Mouse (Mus musculus) neural tube, embryonic 15.5 days (tissue): Measurements from ENCODE around the gene Lrrc4. TPM values are rescaled to one million over a fixed set of nuclear protein-coding genes. Genes with fewer than 3 reads are reported as not detected.

Source experiments
- ATAC-seq: fragments of 200-750 bp; cut with Nextera tagmentation; 2 replicates; pipeline ENCODE4 v1.8.0; 2017; ENCODE audit warnings: mild to moderate bottlenecking, moderate TSS enrichment, moderate library complexity; ENCODE audit not compliant: low FRiP score
- H3K27ac ChIP-seq: fragments of 300-500 bp; sonication (generic); replicated peaks from 2 replicates; pipeline ENCODE4 v1.5.1; 2015; ENCODE audit warnings: mild to moderate bottlenecking, inconsistent platforms
- H3K27me3 ChIP-seq: fragments of 300-500 bp; sonication (generic); replicated peaks from 2 replicates; pipeline ENCODE4 v1.6.1; 2015; ENCODE audit warnings: inconsistent platforms
- H3K36me3 ChIP-seq: fragments of 300-500 bp; sonication (generic); 2 replicates; pipeline ENCODE4 v1.6.1; 2015; ENCODE audit warnings: inconsistent platforms
- H3K4me1 ChIP-seq: fragments of 300-500 bp; sonication (generic); 2 replicates; pipeline ENCODE4 v1.6.1; 2015; ENCODE audit warnings: inconsistent platforms
- H3K4me2 ChIP-seq: fragments of 300-500 bp; sonication (generic); 2 replicates; pipeline ENCODE4 v1.6.1; 2015; ENCODE audit warnings: inconsistent platforms, mild to moderate bottlenecking, moderate library complexity
- H3K4me3 ChIP-seq: fragments of 300-500 bp; sonication (generic); replicated peaks from 2 replicates; pipeline ENCODE4 v1.5.1; 2015; ENCODE audit warnings: mild to moderate bottlenecking, inconsistent platforms
- H3K9ac ChIP-seq: fragments of 300-500 bp; sonication (generic); replicated peaks from 2 replicates; pipeline ENCODE4 v1.6.1; 2015; ENCODE audit warnings: mild to moderate bottlenecking, inconsistent platforms
- H3K9me3 ChIP-seq: fragments of 300-500 bp; sonication (generic); replicated peaks from 2 replicates; pipeline ENCODE4 v1.6.1; 2016; ENCODE audit warnings: inconsistent platforms
- WGBS: fragments of 180-500 bp; shearing (Covaris S2); methylation state at CpG from one replicate; pipeline ENCODE4 v1.1.7; 2015; ENCODE audit warnings: mixed read lengths; 5-methylcytosine and 5-hydroxymethylcytosine counted together
- polyA plus RNA-seq: library from polyadenylated mRNA; unstranded; fragments of >200 nt; fragmentation: Nextera tagmentation; extraction: Ambion mirVana; gene quantifications from 2 replicates; pipeline ENCODE4 v1.2.1, GENCODE M21; 2015

Gene Lrrc4
- 7.2 and 8.5 TPM in 2 replicates for polyA plus RNA-seq

- Histone ChIP-seq H3K4me1 (peaks cover 61% of the 10 kb centered on the region), H3K4me3 (peak within 1 kb of the TSS; percentile 88), H3K27me3 (no peaks in the 10 kb centered on the region), H3K36me3 (0 out of 2 replicates have a peak, but pooled peaks cover 3% of the 10 kb centered on the region), H3K27ac (peak within 1 kb of the TSS; percentile 96), H3K4me2 (peak within 1 kb of the TSS; percentile 93), H3K9ac (peak within 1 kb of the TSS; percentile 97), H3K9me3 (no peaks in the 10 kb centered on the region)
- ATAC-seq: 0 out of 2 replicates have a peak, but pooled peaks have one; percentile 4
- WGBS: 13% methylated on average over 27 of the region's 27 CpGs
These were observed at the start of gene Lrrc4 for GRCm38 (mm10) chr6:28831011-28831853. Gene Lrrc4, minus strand, starts transcription at chr6:28831747.

- no peaks in the 10 kb centered on the region for H3K9me3 ChIP-seq
- H3K4me2 ChIP-seq: no peak overlapping the region
- 91% methylated on average over 4 of the region's 4 CpGs for WGBS
- ATAC-seq: no peak
- peaks cover 29% of the 10 kb centered on the region for H3K4me1 ChIP-seq
- no peak overlapping the region for H3K9ac ChIP-seq
- peaks cover 12% of the 10 kb centered on the region for H3K36me3 ChIP-seq
- H3K27ac ChIP-seq: no peak overlapping the region
- no peak overlapping the region for H3K4me3 ChIP-seq
- H3K27me3 ChIP-seq: no peaks in the 10 kb centered on the region
These were observed 49.4 kb upstream of the Lrrc4 start for GRCm38 (mm10) chr6:28880909-28881308.

- H3K9ac ChIP-seq: no peak overlapping the region
- peaks cover 44% of the 10 kb centered on the region for H3K4me1 ChIP-seq
- ATAC-seq: no peak
- H3K4me3 ChIP-seq: no peak overlapping the region
- H3K27me3 ChIP-seq: no peaks in the 10 kb centered on the region
- H3K36me3 ChIP-seq: peaks cover 4% of the 10 kb centered on the region; the same call in 1 of the 2 replicates
- no peak overlapping the region for H3K27ac ChIP-seq
- 95% methylated on average over 8 of the region's 8 CpGs for WGBS
- no peak overlapping the region for H3K4me2 ChIP-seq
- H3K9me3 ChIP-seq: no peaks in the 10 kb centered on the region
These were observed 47.8 kb upstream of the Lrrc4 start for GRCm38 (mm10) chr6:28879315-28879714.

- ATAC-seq: no peak
- H3K4me1 ChIP-seq: peaks cover 52% of the 10 kb centered on the region
- WGBS: 20% methylated on average over 7 of the region's 7 CpGs
These were observed 46.6 kb upstream of the Lrrc4 start for GRCm38 (mm10) chr6:28877945-28878666.

GRCm38 (mm10) chr6:28876492-28876891 is 44.9 kb upstream of the Lrrc4 start:
- H3K9ac ChIP-seq: no peak overlapping the region
- peaks cover 54% of the 10 kb centered on the region for H3K4me1 ChIP-seq
- 29% methylated on average over 3 of the region's 3 CpGs for WGBS
- no peak overlapping the region for H3K4me2 ChIP-seq
- H3K27me3 ChIP-seq: no peaks in the 10 kb centered on the region
- no peaks in the 10 kb centered on the region for H3K9me3 ChIP-seq
- H3K4me3 ChIP-seq: no peak overlapping the region
- H3K36me3 ChIP-seq: no peaks in the 10 kb centered on the region
- ATAC-seq: peak; percentile 15; the same call in 1 of the 2 replicates
- peak overlapping the region; percentile 48; the same call in 1 of the 2 replicates for H3K27ac ChIP-seq

More at GRCm38 (mm10) chr6:28877945-28878666, 46.6 kb upstream of the Lrrc4 start:
- Histone ChIP-seq H3K4me3 (no peak overlapping the region), H3K9ac (0 out of 2 replicates have a peak overlapping the region, but pooled peaks have one; percentile 20), H3K27me3 (no peaks in the 10 kb centered on the region), H3K9me3 (no peaks in the 10 kb centered on the region), H3K27ac (peak overlapping the region; percentile 23; the same call in 1 of the 2 replicates), H3K36me3 (no peaks in the 10 kb centered on the region), H3K4me2 (no peak overlapping the region)

GRCm38 (mm10) chr6:28875333-28875732 is 43.8 kb upstream of the Lrrc4 start:
- Histone ChIP-seq H3K27me3 (no peaks in the 10 kb centered on the region), H3K9me3 (no peaks in the 10 kb centered on the region), H3K4me1 (peaks cover 54% of the 10 kb centered on the region), H3K27ac (no peak overlapping the region), H3K4me3 (no peak overlapping the region), H3K36me3 (no peaks in the 10 kb centered on the region), H3K9ac (no peak overlapping the region), H3K4me2 (no peak overlapping the region)
- ATAC-seq: peak; percentile 59
- WGBS: 38% methylated on average over 1 of the region's 1 CpGs

- ATAC-seq: no peak
- Histone ChIP-seq H3K36me3 (no peaks in the 10 kb centered on the region), H3K9ac (no peak overlapping the region), H3K4me1 (peaks cover 54% of the 10 kb centered on the region), H3K27ac (no peak overlapping the region), H3K4me3 (no peak overlapping the region), H3K9me3 (no peaks in the 10 kb centered on the region), H3K4me2 (no peak overlapping the region), H3K27me3 (no peaks in the 10 kb centered on the region)
- 94% methylated on average over 5 of the region's 5 CpGs for WGBS
These were observed 43.2 kb upstream of the Lrrc4 start for GRCm38 (mm10) chr6:28874759-28875158.

GRCm38 (mm10) chr6:28874053-28874452 is 42.5 kb upstream of the Lrrc4 start:
- no peaks in the 10 kb centered on the region for H3K27me3 ChIP-seq
- peak overlapping the region; percentile 41; the same call in 1 of the 2 replicates for H3K27ac ChIP-seq
- H3K4me1 ChIP-seq: peaks cover 54% of the 10 kb centered on the region
- H3K9ac ChIP-seq: no peak overlapping the region
- no peaks in the 10 kb centered on the region for H3K36me3 ChIP-seq
- H3K4me3 ChIP-seq: no peak overlapping the region
- no peaks in the 10 kb centered on the region for H3K9me3 ChIP-seq
- 63% methylated on average over 11 of the region's 11 CpGs for WGBS
- no peak overlapping the region for H3K4me2 ChIP-seq
- ATAC-seq: no peak

- Histone ChIP-seq H3K27me3 (no peaks in the 10 kb centered on the region), H3K9me3 (no peaks in the 10 kb centered on the region), H3K9ac (no peak overlapping the region), H3K27ac (no peak overlapping the region), H3K4me2 (no peak overlapping the region), H3K36me3 (no peaks in the 10 kb centered on the region), H3K4me3 (no peak overlapping the region), H3K4me1 (peaks cover 48% of the 10 kb centered on the region)
- ATAC-seq: no peak
- 92% methylated on average over 3 of the region's 3 CpGs for WGBS
These were observed 40.9 kb upstream of the Lrrc4 start for GRCm38 (mm10) chr6:28872421-28872795.

GRCm38 (mm10) chr6:28871725-28872420 is 40.3 kb upstream of the Lrrc4 start:
- H3K9ac ChIP-seq: no peak overlapping the region
- H3K36me3 ChIP-seq: no peaks in the 10 kb centered on the region
- 72% methylated on average over 5 of the region's 5 CpGs for WGBS
- peaks cover 45% of the 10 kb centered on the region for H3K4me1 ChIP-seq
- no peak overlapping the region for H3K27ac ChIP-seq
- no peaks in the 10 kb centered on the region for H3K27me3 ChIP-seq
- H3K4me2 ChIP-seq: no peak overlapping the region
- no peak for ATAC-seq
- H3K9me3 ChIP-seq: no peaks in the 10 kb centered on the region
- no peak overlapping the region for H3K4me3 ChIP-seq

GRCm38 (mm10) chr6:28867516-28868251 is 36.1 kb upstream of the Lrrc4 start:
- Histone ChIP-seq H3K9ac (no peak overlapping the region), H3K4me1 (peaks cover 25% of the 10 kb centered on the region), H3K9me3 (no peaks in the 10 kb centered on the region), H3K4me3 (no peak overlapping the region), H3K27ac (0 out of 2 replicates have a peak overlapping the region, but pooled peaks have one; percentile 45), H3K27me3 (no peaks in the 10 kb centered on the region), H3K4me2 (no peak overlapping the region), H3K36me3 (no peaks in the 10 kb centered on the region)
- 49% methylated on average over 2 of the region's 2 CpGs for WGBS
- no peak for ATAC-seq
